Mouse (Mus musculus) neural tube, embryonic 14.5 days (tissue): ENCODE data around the gene Dus3l. TPM values are rescaled to one million over a fixed set of nuclear protein-coding genes. Genes with fewer than 3 reads are reported as not detected.

Experiments
- ATAC-seq: fragments of 200-750 bp; cut with Nextera tagmentation; 2 replicates; pipeline ENCODE4 v1.8.0; 2017; ENCODE audit warnings: low read depth, mild to moderate bottlenecking, moderate TSS enrichment, moderate library complexity
- H3K27ac ChIP-seq: fragments of 300-500 bp; sonication (generic); 2 replicates; pipeline ENCODE4 v1.5.1; 2014; ENCODE audit warnings: low read depth, mild to moderate bottlenecking, control low read depth, low read length, moderate library complexity, mixed read lengths
- H3K27me3 ChIP-seq: fragments of 300-500 bp; sonication (generic); 2 replicates; pipeline ENCODE4 v1.6.1; 2014; ENCODE audit warnings: low read length; ENCODE audit not compliant: control insufficient read depth, insufficient read depth
- H3K36me3 ChIP-seq: fragments of 300-500 bp; sonication (generic); 2 replicates; pipeline ENCODE4 v1.6.1; 2014; ENCODE audit warnings: low read length, mixed read lengths; ENCODE audit not compliant: control insufficient read depth, insufficient read depth
- H3K4me1 ChIP-seq: fragments of 300-500 bp; sonication (generic); 2 replicates; pipeline ENCODE4 v1.6.1; 2014; ENCODE audit warnings: low read length; ENCODE audit not compliant: control insufficient read depth, insufficient read depth
- H3K4me2 ChIP-seq: fragments of 300-500 bp; sonication (generic); 2 replicates; pipeline ENCODE4 v1.6.1; 2014; ENCODE audit warnings: mild to moderate bottlenecking, low read depth, low read length, control low read depth
- H3K4me3 ChIP-seq: fragments of 300-500 bp; sonication (generic); 2 replicates; pipeline ENCODE4 v1.5.1; 2014; ENCODE audit warnings: low read depth, low read length, control low read depth, mixed read lengths
- H3K9ac ChIP-seq: fragments of 300-500 bp; sonication (generic); replicated peaks from 2 replicates; pipeline ENCODE4 v1.6.1; 2014; ENCODE audit warnings: low read depth, mild to moderate bottlenecking, control low read depth, low read length, mixed read lengths
- H3K9me3 ChIP-seq: fragments of 300-500 bp; sonication (generic); 2 replicates; pipeline ENCODE4 v1.6.1; 2016; ENCODE audit warnings: low read length; ENCODE audit not compliant: control insufficient read depth
- WGBS: fragments of 180-500 bp; shearing (Covaris S2); extraction: QIAGEN DNeasy Blood & Tissue Kit; methylation state at CpG from one replicate; pipeline ENCODE4 v1.1.7; 2014; 5-methylcytosine and 5-hydroxymethylcytosine counted together
- polyA plus RNA-seq: library from polyadenylated mRNA; unstranded; fragments of >200 nt; fragmentation: Nextera tagmentation; extraction: Ambion mirVana; gene quantifications from 2 replicates; pipeline ENCODE4 v1.2.1, GENCODE M21; 2014

Dus3l gene
- polyA plus RNA-seq, 1 experiment from 2014 or later = 81.0 TPM

DNA sequence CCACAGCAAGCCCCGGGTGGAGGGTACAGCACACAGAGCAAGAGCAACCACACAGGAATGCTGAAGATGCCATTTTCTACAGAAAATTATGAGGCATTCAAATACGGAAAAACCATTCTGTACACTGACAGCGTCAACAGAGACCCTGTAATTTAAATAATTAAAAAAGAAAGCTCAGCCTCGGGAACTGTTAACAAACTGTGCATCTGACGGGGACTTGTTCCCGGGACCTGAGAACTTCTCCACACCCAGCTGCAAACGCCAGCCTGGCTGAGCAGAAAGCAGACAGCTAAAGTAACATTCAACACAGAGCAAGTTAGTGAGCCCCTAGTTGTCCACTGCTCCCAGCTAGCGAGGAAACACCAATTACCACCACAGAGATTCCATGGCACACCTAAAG, 37.5 kb downstream of the Dus3l start:
- ATAC-seq = no peak
- no peaks in the 10 kb centered on the region for H3K36me3 ChIP-seq
- H3K4me1 ChIP-seq = no peaks in the 10 kb centered on the region
- no peak overlapping the region for H3K9ac ChIP-seq
- no peak overlapping the region for H3K4me2 ChIP-seq
- no peak overlapping the region for H3K27ac ChIP-seq
- no peaks in the 10 kb centered on the region for H3K27me3 ChIP-seq
- no peak overlapping the region for H3K4me3 ChIP-seq
- 80% methylated on average over 8 of the region's 8 CpGs for WGBS
- no peaks in the 10 kb centered on the region for H3K9me3 ChIP-seq

- H3K36me3 ChIP-seq = no peaks in the 10 kb centered on the region
- 0 out of 2 replicates have a peak, but pooled peaks have one; percentile 9 for ATAC-seq
- no peaks in the 10 kb centered on the region for H3K9me3 ChIP-seq
- peak overlapping the region; percentile 28; the same call in 1 of the 2 replicates for H3K27ac ChIP-seq
- H3K4me2 ChIP-seq = no peak overlapping the region
- 52% methylated on average over 5 of the region's 5 CpGs for WGBS
- peaks cover 3% of the 10 kb centered on the region; the same call in 1 of the 2 replicates for H3K4me1 ChIP-seq
- H3K27me3 ChIP-seq = no peaks in the 10 kb centered on the region
- no peak overlapping the region for H3K9ac ChIP-seq
- no peak overlapping the region for H3K4me3 ChIP-seq
Observed at GRCm38 (mm10) chr17:56804952-56805351, 40.4 kb downstream of the Dus3l start.

DNA sequence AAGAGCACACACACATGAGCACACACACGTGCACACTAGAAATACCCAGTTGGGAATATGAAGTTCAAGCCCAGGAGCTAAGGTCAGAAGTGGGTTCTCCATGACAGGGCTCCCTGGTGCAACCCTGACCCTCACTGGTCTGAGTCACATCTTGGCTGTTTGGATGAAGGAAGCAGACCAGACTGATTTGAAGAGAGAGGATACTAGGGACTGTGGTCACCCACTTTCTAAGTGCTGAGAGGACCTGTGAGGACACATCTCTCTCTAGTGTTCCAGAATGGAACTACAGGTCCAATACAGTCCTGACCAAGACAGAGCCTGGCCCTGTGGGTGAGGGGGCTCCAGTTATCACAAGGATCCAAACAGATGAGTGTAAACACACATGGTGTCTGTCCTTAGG, 41.2 kb downstream of the Dus3l start:
- no peak overlapping the region for H3K9ac ChIP-seq

DNA sequence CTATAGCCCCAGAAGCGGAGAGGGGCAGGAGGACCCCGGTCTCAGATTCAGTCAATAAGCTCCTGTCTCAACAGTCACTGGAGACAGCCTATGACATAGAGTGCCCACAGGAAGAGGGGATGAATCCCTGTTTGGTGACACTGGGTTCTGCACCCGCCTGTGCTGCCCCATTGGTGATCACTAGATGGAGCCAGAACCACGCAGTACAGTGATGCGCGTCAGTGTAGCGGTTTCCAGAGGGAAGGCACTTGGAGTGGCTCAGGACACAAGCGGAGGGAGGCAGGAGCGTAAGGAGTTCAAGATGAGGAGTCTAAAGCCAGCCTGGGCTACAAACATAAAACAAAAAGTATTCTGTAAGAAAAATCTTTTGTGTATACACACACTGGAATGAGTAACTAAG, 44.0 kb downstream of the Dus3l start:
- H3K27ac ChIP-seq = no peak overlapping the region
- H3K4me3 ChIP-seq = no peak overlapping the region
- ATAC-seq = peak; percentile 88
- no peak overlapping the region for H3K4me2 ChIP-seq
- no peaks in the 10 kb centered on the region for H3K27me3 ChIP-seq
- H3K9me3 ChIP-seq = no peaks in the 10 kb centered on the region
- no peaks in the 10 kb centered on the region for H3K36me3 ChIP-seq
- 5% methylated on average over 9 of the region's 9 CpGs for WGBS
- peaks cover 9% of the 10 kb centered on the region; the same call in 1 of the 2 replicates for H3K4me1 ChIP-seq
- H3K9ac ChIP-seq = no peak overlapping the region

More for the DNA sequence above, 41.2 kb downstream of the Dus3l start:
- no peaks in the 10 kb centered on the region for H3K27me3 ChIP-seq
- no peaks in the 10 kb centered on the region for H3K9me3 ChIP-seq
- H3K4me3 ChIP-seq = no peak overlapping the region
- WGBS = 95% methylated on average over 1 of the region's 1 CpGs
- no peak for ATAC-seq
- H3K4me2 ChIP-seq = no peak overlapping the region
- peaks cover 9% of the 10 kb centered on the region; the same call in 1 of the 2 replicates for H3K4me1 ChIP-seq
- H3K36me3 ChIP-seq = no peaks in the 10 kb centered on the region
- H3K27ac ChIP-seq = no peak overlapping the region

GRCm38 (mm10) chr17:56810245-56810644, 45.7 kb downstream of the Dus3l start:
- no peaks in the 10 kb centered on the region for H3K9me3 ChIP-seq
- peaks cover 19% of the 10 kb centered on the region for H3K4me1 ChIP-seq
- H3K27ac ChIP-seq = peak overlapping the region; percentile 12; the same call in 1 of the 2 replicates
- peak; percentile 32; the same call in 1 of the 2 replicates for ATAC-seq
- H3K4me2 ChIP-seq = no peak overlapping the region
- H3K36me3 ChIP-seq = no peaks in the 10 kb centered on the region
- H3K4me3 ChIP-seq = no peak overlapping the region
- WGBS = 6% methylated on average over 3 of the region's 3 CpGs
- H3K27me3 ChIP-seq = no peaks in the 10 kb centered on the region
- H3K9ac ChIP-seq = no peak overlapping the region

GRCm38 (mm10) chr17:56814316-56815056, 49.9 kb downstream of the Dus3l start:
- 7% methylated on average over 24 of the region's 24 CpGs for WGBS

DNA sequence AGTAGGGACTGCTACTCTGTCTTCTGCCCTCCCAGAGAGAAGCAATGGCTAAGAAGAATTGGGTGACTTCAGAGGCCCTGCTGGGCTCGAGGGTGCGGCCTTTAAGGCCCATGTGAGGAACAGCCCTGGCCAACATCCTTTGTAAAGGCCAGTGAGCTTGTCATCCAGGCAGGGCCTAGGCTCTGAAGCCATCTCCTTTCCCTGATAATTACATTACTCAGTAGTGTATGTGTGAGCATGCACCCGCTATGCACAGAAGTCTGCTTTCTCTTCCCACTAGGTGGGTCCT, 50.4 kb downstream of the Dus3l start:
- no peak for ATAC-seq
- Histone ChIP-seq H3K9ac (no peak overlapping the region), H3K4me3 (no peak overlapping the region), H3K4me2 (no peak overlapping the region; the same call in 1 of the 2 replicates), H3K4me1 (peaks cover 21% of the 10 kb centered on the region), H3K27ac (peak overlapping the region; percentile 70), H3K27me3 (no peaks in the 10 kb centered on the region), H3K9me3 (no peaks in the 10 kb centered on the region), H3K36me3 (no peaks in the 10 kb centered on the region)
- 40% methylated on average over 3 of the region's 3 CpGs for WGBS

More at GRCm38 (mm10) chr17:56814316-56815056, 49.9 kb downstream of the Dus3l start:
- Histone ChIP-seq H3K27me3 (no peaks in the 10 kb centered on the region), H3K4me1 (peaks cover 24% of the 10 kb centered on the region), H3K9me3 (no peaks in the 10 kb centered on the region), H3K27ac (peak overlapping the region; percentile 70), H3K4me2 (peak overlapping the region; percentile 32; the same call in 1 of the 2 replicates), H3K36me3 (no peaks in the 10 kb centered on the region), H3K4me3 (no peak overlapping the region), H3K9ac (no peak overlapping the region)
- peak; percentile 79 for ATAC-seq

DNA sequence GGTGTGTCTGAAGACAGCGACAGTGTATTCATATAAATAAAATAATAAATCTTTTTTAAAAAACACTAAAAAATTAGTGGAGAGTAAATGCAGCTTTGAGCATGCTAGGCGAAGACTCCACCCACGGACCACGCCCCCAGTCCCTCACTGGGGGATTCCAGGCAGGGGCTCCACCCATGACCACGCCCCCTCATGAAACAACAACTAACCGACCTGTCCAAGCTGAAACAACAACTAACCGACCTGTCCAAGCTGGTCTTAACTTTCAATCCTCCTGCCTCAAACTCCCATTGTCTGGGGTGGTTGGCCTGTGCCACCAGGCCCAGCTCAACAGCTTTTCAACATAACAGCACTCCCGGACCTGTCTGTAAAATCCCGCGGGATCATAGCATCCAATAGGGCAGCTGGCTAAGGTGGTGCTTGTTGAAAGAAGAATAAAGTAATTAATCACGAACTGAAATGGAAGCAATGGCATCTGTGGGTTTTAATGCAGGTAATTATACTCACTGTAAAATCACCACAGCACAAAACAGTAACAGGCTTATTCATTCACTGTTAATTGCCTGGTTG, 53.6 kb downstream of the Dus3l start:
- Histone ChIP-seq H3K4me2 (no peak overlapping the region), H3K4me1 (peaks cover 15% of the 10 kb centered on the region), H3K27ac (no peak overlapping the region), H3K9ac (no peak overlapping the region), H3K27me3 (no peaks in the 10 kb centered on the region), H3K9me3 (no peaks in the 10 kb centered on the region), H3K36me3 (no peaks in the 10 kb centered on the region), H3K4me3 (no peak overlapping the region)
- ATAC-seq = no peak
- 26% methylated on average over 11 of the region's 11 CpGs for WGBS

- Histone ChIP-seq H3K9me3 (no peaks in the 10 kb centered on the region), H3K9ac (no peak overlapping the region), H3K4me2 (no peak overlapping the region), H3K27ac (peak overlapping the region; percentile 46), H3K4me1 (peaks cover 12% of the 10 kb centered on the region), H3K4me3 (no peak overlapping the region), H3K27me3 (no peaks in the 10 kb centered on the region), H3K36me3 (no peaks in the 10 kb centered on the region)
- 57% methylated on average over 6 of the region's 6 CpGs for WGBS
- ATAC-seq = 0 out of 2 replicates have a peak, but pooled peaks have one; percentile 31
Observed at GRCm38 (mm10) chr17:56819032-56819545, 54.5 kb downstream of the Dus3l start.
